Mouse (Mus musculus) MEL (cell line): ENCODE results near the gene Prex1. TPM values are rescaled to one million over a fixed set of nuclear protein-coding genes. Genes with fewer than 3 reads are reported as not detected.

Source experiments
- DNase-seq: peaks from one replicate; pipeline ENCODE4 v3.0.0; 2011; ENCODE audit warnings: low read depth, low spot score
- H3K27ac ChIP-seq: 2 replicates; pipeline ENCODE4 v1.5.1; 2012; ENCODE audit warnings: low read depth, mild to moderate bottlenecking, control low read depth, low read length, moderate library complexity; ENCODE audit not compliant: control insufficient read depth
- H3K27me3 ChIP-seq, 2 experiments: fragments of 150-350 bp in 1 of 2; sonication (generic) in 1 of 2; 2 replicates each; pipeline ENCODE4 v1.6.1; 2012; ENCODE audit warnings: low read length in 2 of 2, mild to moderate bottlenecking in 2 of 2, improper control_type of control experiment in 1 of 2, moderate library complexity in 1 of 2; ENCODE audit not compliant: insufficient read depth in 2 of 2, control insufficient read depth in 1 of 2
- H3K36me3 ChIP-seq, 2 experiments: 2 replicates each; pipeline ENCODE4 v1.6.1; 2012 to 2014; ENCODE audit warnings: low read length in 2 of 2, improper control_type of control experiment in 1 of 2, inconsistent platforms in 1 of 2, mild to moderate bottlenecking in 1 of 2; ENCODE audit not compliant: insufficient read depth in 2 of 2, control insufficient read depth in 1 of 2
- H3K4me1 ChIP-seq, 2 experiments: fragments of 150-350 bp in 1 of 2; sonication (generic) in 1 of 2; 2 replicates each; pipeline ENCODE4 v1.6.1; 2012; ENCODE audit warnings: low read length in 2 of 2, improper control_type of control experiment in 1 of 2, mild to moderate bottlenecking in 1 of 2; ENCODE audit not compliant: insufficient read depth in 2 of 2, control insufficient read depth in 1 of 2
- H3K4me3 ChIP-seq, 2 experiments: fragments of 150-350 bp in 1 of 2; sonication (generic) in 1 of 2; 2 replicates each; pipeline ENCODE4 v1.5.1; 2012; ENCODE audit warnings: low read depth in 2 of 2, low read length in 2 of 2, mild to moderate bottlenecking in 2 of 2, moderate library complexity in 2 of 2, control low read depth in 1 of 2, improper control_type of control experiment in 1 of 2; ENCODE audit not compliant: control insufficient read depth in 1 of 2, insufficient read depth in 1 of 2
- H3K79me2 ChIP-seq: 2 replicates; pipeline ENCODE4 v1.6.1; 2012; ENCODE audit warnings: mild to moderate bottlenecking, low read length, moderate library complexity; ENCODE audit not compliant: control insufficient read depth, poor library complexity, insufficient read depth
- H3K9ac ChIP-seq: 2 replicates; pipeline ENCODE4 v1.6.1; 2012; ENCODE audit warnings: low read depth, mild to moderate bottlenecking, control low read depth, low read length, moderate library complexity; ENCODE audit not compliant: control insufficient read depth, poor library complexity, severe bottlenecking
- H3K9me3 ChIP-seq: fragments of 150-350 bp; sonication (generic); replicated peaks from 2 replicates; pipeline ENCODE4 v1.6.1; 2012; ENCODE audit warnings: mild to moderate bottlenecking, low read length, improper control_type of control experiment, moderate library complexity; ENCODE audit not compliant: insufficient read depth
- BHLHE40 ChIP-seq: IDR thresholded peaks from 2 replicates; pipeline ENCODE4 v1.6.1; 2012; ENCODE audit warnings: low read depth, mild to moderate bottlenecking, inconsistent platforms, low read length, improper control_type of control experiment, borderline replicate concordance
- CHD1 ChIP-seq: IDR thresholded peaks from 2 replicates; pipeline ENCODE4 v1.6.1; 2012; ENCODE audit warnings: low read depth, mild to moderate bottlenecking, inconsistent platforms, low read length, improper control_type of control experiment
- CTCF ChIP-seq, 3 experiments: IDR thresholded peaks in 2 of 3; conservative IDR thresholded peaks in 1 of 3; 2 replicates each; pipeline ENCODE4 v1.5.1; 2011 to 2012; ENCODE audit warnings: low read length in 3 of 3, low read depth in 2 of 3, mild to moderate bottlenecking in 2 of 3, improper control_type of control experiment in 1 of 3, inconsistent platforms in 1 of 3, mixed read lengths in 1 of 3, moderate library complexity in 1 of 3; ENCODE audit not compliant: control insufficient read depth in 1 of 3, insufficient read depth in 1 of 3, poor library complexity in 1 of 3, severe bottlenecking in 1 of 3
- E2F4 ChIP-seq: IDR thresholded peaks from 2 replicates; pipeline ENCODE4 v1.6.1; 2011; ENCODE audit warnings: low read depth, low read length, improper control_type of control experiment, borderline replicate concordance
- EP300 ChIP-seq, 2 experiments: IDR thresholded peaks; 2 replicates each; pipeline ENCODE4 v1.6.1; 2011; ENCODE audit warnings: improper control_type of control experiment in 2 of 2, low read length in 2 of 2, low read depth in 1 of 2, mild to moderate bottlenecking in 1 of 2
- ETS1 ChIP-seq: IDR thresholded peaks from 2 replicates; pipeline ENCODE4 v1.6.1; 2012; ENCODE audit warnings: low read depth, mild to moderate bottlenecking, inconsistent platforms, low read length, improper control_type of control experiment, moderate library complexity
- GATA1 ChIP-seq: IDR thresholded peaks from 2 replicates; pipeline ENCODE4 v1.6.1; 2011; ENCODE audit warnings: low read depth, low read length, improper control_type of control experiment
- HCFC1 ChIP-seq: IDR thresholded peaks from 2 replicates; pipeline ENCODE4 v1.6.1; 2012; ENCODE audit warnings: low read depth, mild to moderate bottlenecking, inconsistent platforms, low read length, improper control_type of control experiment, moderate library complexity
- MAFK ChIP-seq: IDR thresholded peaks from 2 replicates; pipeline ENCODE4 v1.6.1; 2011; ENCODE audit warnings: low read depth, mild to moderate bottlenecking, low read length, improper control_type of control experiment, borderline replicate concordance
- MAZ ChIP-seq: IDR thresholded peaks from 2 replicates; pipeline ENCODE4 v1.6.1; 2012; ENCODE audit warnings: low read depth, mild to moderate bottlenecking, inconsistent platforms, low read length, improper control_type of control experiment
- NELFE ChIP-seq: IDR thresholded peaks from 2 replicates; pipeline ENCODE4 v1.6.1; 2011; ENCODE audit warnings: low read depth, low read length, improper control_type of control experiment
- NRF1 ChIP-seq: IDR thresholded peaks from 2 replicates; pipeline ENCODE4 v1.6.1; 2014; ENCODE audit warnings: low read depth, mild to moderate bottlenecking, inconsistent platforms, low read length, improper control_type of control experiment, moderate library complexity; ENCODE audit not compliant: poor library complexity, insufficient read depth, severe bottlenecking
- POLR2AphosphoS2 ChIP-seq: IDR thresholded peaks from 2 replicates; pipeline ENCODE4 v1.6.1; 2011; ENCODE audit warnings: low read length, improper control_type of control experiment
- SMC3 ChIP-seq: IDR thresholded peaks from 2 replicates; pipeline ENCODE4 v1.6.1; 2011; ENCODE audit warnings: low read depth, low read length, improper control_type of control experiment
- TBP ChIP-seq: IDR thresholded peaks from 2 replicates; pipeline ENCODE4 v1.8.0; 2011; ENCODE audit warnings: low read depth, low read length, improper control_type of control experiment
- USF1 ChIP-seq: IDR thresholded peaks from 2 replicates; pipeline ENCODE4 v1.6.1; 2014; ENCODE audit warnings: low read depth, mild to moderate bottlenecking, inconsistent platforms, low read length, improper control_type of control experiment, moderate library complexity
- USF2 ChIP-seq, 2 experiments: IDR thresholded peaks; 2 replicates each; pipeline ENCODE4 v1.6.1; 2011 to 2012; ENCODE audit warnings: improper control_type of control experiment in 2 of 2, low read length in 2 of 2, borderline replicate concordance in 1 of 2, inconsistent platforms in 1 of 2, low read depth in 1 of 2, mild to moderate bottlenecking in 1 of 2; ENCODE audit not compliant: insufficient read depth in 1 of 2
- polyA plus RNA-seq, 2 experiments: library from polyadenylated mRNA; stranded (reverse) in 1 of 2; unstranded in 1 of 2; fragments of >175 nt in 1 of 2; fragments of >200 nt in 1 of 2; gene quantifications; 2 replicates each; pipeline versions ENCODE4 v1.2.1 to v1.2.4; 2012; ENCODE audit warnings: low replicate concordance in 2 of 2, low read depth in 1 of 2; ENCODE audit not compliant: insufficient read length in 2 of 2, insufficient read depth in 1 of 2, missing spikeins in 1 of 2
- total RNA-seq: library from RNA; depleted of rRNA; stranded (reverse); fragments of 300-350 nt; gene quantifications from 2 replicates; pipeline ENCODE4 v1.2.3, GENCODE M21; 2012

The Prex1 gene
- total and polyA plus RNA-seq, 3 experiments: 8.0 to 33.1 (median 15.8) TPM

DNA sequence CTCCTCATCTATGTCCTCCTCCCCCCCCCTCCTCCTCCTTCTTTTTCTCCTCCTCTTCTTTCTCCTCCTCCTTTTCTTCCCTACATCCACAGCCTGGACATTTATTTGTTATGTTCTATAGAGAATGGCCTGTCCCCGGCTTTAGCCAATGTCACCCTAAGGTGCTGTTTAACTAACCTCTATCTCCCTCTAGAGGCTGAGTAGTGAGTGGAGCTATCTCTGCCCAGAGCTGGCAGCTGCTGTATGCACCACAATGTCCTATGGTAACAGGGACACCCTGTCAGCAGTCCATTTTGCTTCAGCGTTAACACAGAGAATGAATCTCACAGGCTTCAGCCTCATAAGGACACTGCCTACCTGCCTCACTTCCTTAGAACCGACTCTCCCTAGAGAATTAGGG lies 129.1 kb downstream of the Prex1 start:
- TF ChIP-seq CTCF (IDR thresholded peaks at IDR 0.05 in 2 of 3, conservative IDR thresholded peaks at IDR 0.05 in 1 of 3; ENCODE audit: control insufficient read depth in 1 of 3, insufficient read depth in 1 of 3, low read depth in 2 of 3, low read length in 3 of 3, poor library complexity in 1 of 3, severe bottlenecking in 1 of 3) (peak in 2 of 3 experiments; percentile 18 to 36; a peak in 3 of 6 replicates), GATA1 (no peak)
- no peaks in the 10 kb centered on the region; a peak in 1 of 4 replicates for H3K36me3 ChIP-seq

DNA sequence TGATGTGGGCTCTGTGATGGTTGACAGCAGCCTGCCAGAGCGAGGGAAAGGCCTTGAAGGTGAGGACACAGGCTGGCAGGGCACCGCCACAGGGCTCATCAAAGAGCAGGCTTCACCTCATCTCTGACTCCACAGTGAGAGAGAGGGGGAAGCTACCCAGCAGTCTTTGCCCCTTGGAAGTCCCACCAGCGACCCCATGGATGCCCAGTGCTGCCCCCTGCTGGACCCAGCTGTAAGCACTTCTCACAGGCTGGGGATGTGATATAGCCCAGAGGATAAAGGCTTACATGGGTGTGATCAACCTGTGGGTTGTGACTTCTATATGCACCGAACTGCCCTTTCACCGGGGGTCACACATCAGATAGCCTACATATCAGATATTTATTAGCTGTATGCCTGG lies 130.3 kb downstream of the Prex1 start:
- TF ChIP-seq BHLHE40 (no peak), MAZ (no peak), USF2 (IDR thresholded peaks at IDR 0.05; ENCODE audit: borderline replicate concordance in 1 of 2, insufficient read depth in 1 of 2, low read depth in 1 of 2, low read length in 2 of 2) (no peak), USF1 (no peak), CTCF (IDR thresholded peaks at IDR 0.05 in 2 of 3, conservative IDR thresholded peaks at IDR 0.05 in 1 of 3; ENCODE audit: control insufficient read depth in 1 of 3, insufficient read depth in 1 of 3, low read depth in 2 of 3, low read length in 3 of 3, poor library complexity in 1 of 3, severe bottlenecking in 1 of 3) (peak; percentile 43 to 69 (median 67))
- peak; percentile 24 for DNase-seq
- no peak overlapping the region for H3K27ac ChIP-seq
- H3K79me2 ChIP-seq: no peaks in the 10 kb centered on the region
- H3K27me3 ChIP-seq: no peaks in the 10 kb centered on the region
- H3K4me1 ChIP-seq: no peaks in the 10 kb centered on the region
- H3K4me3 ChIP-seq: no peak overlapping the region
- no peak overlapping the region for H3K9ac ChIP-seq
- no peaks in the 10 kb centered on the region; a peak in 1 of 4 replicates for H3K36me3 ChIP-seq
- H3K9me3 ChIP-seq: no peaks in the 10 kb centered on the region

More for the DNA sequence above, 129.1 kb downstream of the Prex1 start:
- no peaks in the 10 kb centered on the region for H3K9me3 ChIP-seq
- H3K4me1 ChIP-seq: no peaks in the 10 kb centered on the region
- no peak overlapping the region for H3K9ac ChIP-seq
- H3K4me3 ChIP-seq: no peak overlapping the region
- H3K79me2 ChIP-seq: no peaks in the 10 kb centered on the region
- peak; percentile 18 for DNase-seq
- no peaks in the 10 kb centered on the region for H3K27me3 ChIP-seq
- H3K27ac ChIP-seq: no peak overlapping the region

DNA sequence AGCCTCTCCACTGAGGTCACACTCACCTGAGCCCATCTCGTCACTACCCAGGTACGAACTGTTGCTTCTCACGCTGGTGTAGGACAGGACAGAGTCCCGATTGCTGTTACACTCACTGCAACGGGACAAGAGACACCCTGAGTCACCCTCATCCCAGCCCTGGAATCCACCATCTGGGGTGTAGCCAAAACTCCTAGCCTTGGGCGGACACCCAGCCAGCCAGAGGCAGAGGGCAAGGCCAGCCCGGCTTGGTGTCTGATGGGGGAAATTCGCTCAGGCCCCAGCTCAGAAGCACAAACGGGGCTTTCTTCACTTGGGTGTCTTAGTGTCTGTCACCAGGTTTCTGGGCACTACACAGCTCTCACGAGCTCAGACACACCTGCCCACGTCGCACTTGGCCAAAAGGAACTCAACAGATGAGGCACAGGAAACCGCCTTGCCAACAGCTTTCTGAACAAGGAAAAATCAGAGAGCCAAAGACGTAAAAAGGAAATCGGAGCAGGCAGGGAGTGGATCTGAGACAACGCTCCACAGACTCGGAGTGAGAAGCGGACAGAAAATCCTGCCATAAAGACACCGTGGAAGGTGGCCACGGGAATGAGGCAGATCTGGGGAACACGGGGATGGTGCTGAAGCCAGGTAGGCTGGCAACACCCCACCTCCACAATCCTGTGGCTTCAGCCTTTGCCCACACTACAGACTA lies 131.6 kb downstream of the Prex1 start:
- no peak overlapping the region for H3K27ac ChIP-seq
- no peaks in the 10 kb centered on the region for H3K79me2 ChIP-seq
- H3K27me3 ChIP-seq: no peaks in the 10 kb centered on the region
- H3K9ac ChIP-seq: no peak overlapping the region
- TF ChIP-seq SMC3 (no peak), CTCF (IDR thresholded peaks at IDR 0.05 in 2 of 3, conservative IDR thresholded peaks at IDR 0.05 in 1 of 3; ENCODE audit: control insufficient read depth in 1 of 3, insufficient read depth in 1 of 3, low read depth in 2 of 3, low read length in 3 of 3, poor library complexity in 1 of 3, severe bottlenecking in 1 of 3) (no peak), NRF1 (no peak), CHD1 (no peak), POLR2AphosphoS2 (no peak), E2F4 (no peak), TBP (no peak), HCFC1 (no peak), BHLHE40 (no peak), NELFE (no peak), MAFK (no peak), EP300 (IDR thresholded peaks at IDR 0.05; ENCODE audit: low read depth in 1 of 2, low read length in 2 of 2) (no peak), ETS1 (no peak)
- TF ChIP-seq, all 39 proteins: peak for 0
- Histone ChIP-seq H3K4me1 (no peaks in the 10 kb centered on the region), H3K4me3 (no peak overlapping the region), H3K36me3 (no peaks in the 10 kb centered on the region; a peak in 1 of 4 replicates), H3K9me3 (no peaks in the 10 kb centered on the region)
- DNase-seq: no peak
